Mouse (Mus musculus): Measurements from ENCODE around the gene Tas2r119.

DNA sequence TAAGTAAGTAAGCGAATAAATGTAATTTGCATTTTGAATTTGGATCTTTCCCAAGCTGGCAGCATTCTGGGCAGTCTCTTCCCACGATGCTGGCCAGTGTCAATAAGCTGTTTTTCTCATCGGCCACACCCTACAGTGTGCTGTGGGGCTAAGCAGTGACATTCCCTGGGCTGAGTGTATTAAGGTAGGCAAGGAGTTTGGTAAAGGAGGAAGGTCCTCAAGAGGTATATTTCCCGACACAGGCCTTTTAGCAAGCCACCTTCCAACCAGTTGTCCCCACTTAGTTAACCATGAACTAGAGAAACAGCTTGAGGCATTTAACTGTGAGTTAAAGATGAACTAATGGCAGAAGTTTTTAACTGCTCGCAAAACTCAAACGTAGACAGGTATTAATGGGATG lies 49.3 kb downstream of the Tas2r119 start:
- TF ChIP-seq CTCF (IDR thresholded peaks at IDR 0.05; ENCODE audit: extremely low read depth, insufficient read length, insufficient replicate concordance, low read depth, low read length) = no peak
- TF ChIP-seq POLR2A (IDR thresholded peaks at IDR 0.05; ENCODE audit: low read depth, low read length) = no peak
